Mouse (Mus musculus): Measurements from ENCODE around the gene Camsap3. TPM values are rescaled to one million over a fixed set of nuclear protein-coding genes. Genes with fewer than 3 reads are reported as not detected.

Gene Camsap3
- 2.4 and 2.6 TPM in 2 replicates for polyA plus RNA-seq (2015; fragmentation: Nextera tagmentation; extraction: Ambion mirVana)

GRCm38 (mm10) chr8:3586993-3587390 lies at the start of gene Camsap3:
TSS of gene Camsap3 (plus strand) at chr8:3587293.
- H3K27me3 ChIP-seq (ENCODE audit: insufficient read depth, low read length): peaks cover 10% of the 10 kb centered on the region; the same call in 1 of the 2 replicates
- no peak for DNase-seq
- WGBS (ENCODE audit: insufficient replicate concordance): 11% methylated on average over 7 of the region's 7 CpGs
- peak within 1 kb of the TSS; percentile 83 for H3K4me2 ChIP-seq (ENCODE audit: low read depth, low read length)
- ATAC-seq: 0 out of 2 replicates have a peak, but pooled peaks have one; percentile 2
- no peak for TF ChIP-seq EP300 (IDR thresholded peaks at IDR 0.05; ENCODE audit: low read depth)
- TF ChIP-seq CTCF (IDR thresholded peaks at IDR 0.05; ENCODE audit: low read depth): no peak
- no peaks in the 10 kb centered on the region for H3K36me3 ChIP-seq (replicated peaks; ENCODE audit: insufficient read depth, low read length)
- H3K9me3 ChIP-seq (ENCODE audit: low read length): no peaks in the 10 kb centered on the region
- H3K4me3 ChIP-seq (ENCODE audit: low read depth, low read length): peak within 1 kb of the TSS; percentile 71
- peaks cover 4% of the 10 kb centered on the region; the same call in 1 of the 2 replicates for H3K4me1 ChIP-seq (ENCODE audit: insufficient read depth)
- peak within 1 kb of the TSS; percentile 71 for H3K27ac ChIP-seq (ENCODE audit: low read depth)
- H3K9ac ChIP-seq (replicated peaks): peak within 1 kb of the TSS; percentile 61

DNA sequence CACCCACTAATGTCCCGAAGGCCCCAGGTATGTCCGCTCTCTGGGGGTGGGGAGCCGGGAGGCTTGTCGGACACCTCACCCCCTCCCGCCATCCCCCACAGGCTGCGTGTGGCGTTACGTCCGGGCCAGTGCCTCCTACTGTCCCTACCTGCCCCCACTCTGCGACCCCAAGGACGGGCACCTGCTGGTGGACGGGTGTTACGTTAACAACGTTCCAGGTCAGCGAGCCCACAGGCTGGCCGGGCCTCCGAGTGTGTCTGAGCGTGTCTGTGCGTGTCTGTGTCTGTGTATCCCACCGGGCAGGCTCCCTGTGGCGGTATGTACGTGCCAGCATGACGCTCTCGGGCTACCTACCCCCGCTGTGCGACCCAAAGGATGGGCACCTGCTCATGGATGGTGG lies 49.4 kb upstream of the Camsap3 start:
- Histone ChIP-seq H3K27me3 (ENCODE audit: insufficient read depth, low read length) (no peaks in the 10 kb centered on the region), H3K4me2 (ENCODE audit: low read depth, low read length) (no peak overlapping the region), H3K36me3 (replicated peaks; ENCODE audit: insufficient read depth, low read length) (peaks cover 40% of the 10 kb centered on the region), H3K4me1 (ENCODE audit: insufficient read depth) (peaks cover 9% of the 10 kb centered on the region), H3K9ac (replicated peaks) (no peak overlapping the region), H3K9me3 (ENCODE audit: low read length) (no peaks in the 10 kb centered on the region), H3K27ac (ENCODE audit: low read depth) (no peak overlapping the region), H3K4me3 (ENCODE audit: low read depth, low read length) (no peak overlapping the region)
- no peak for DNase-seq
- WGBS (ENCODE audit: insufficient replicate concordance): 93% methylated on average over 26 of the region's 26 CpGs
- ATAC-seq: no peak
- TF ChIP-seq CTCF (IDR thresholded peaks at IDR 0.05; ENCODE audit: low read depth) (no peak), EP300 (IDR thresholded peaks at IDR 0.05; ENCODE audit: low read depth) (no peak)

DNA sequence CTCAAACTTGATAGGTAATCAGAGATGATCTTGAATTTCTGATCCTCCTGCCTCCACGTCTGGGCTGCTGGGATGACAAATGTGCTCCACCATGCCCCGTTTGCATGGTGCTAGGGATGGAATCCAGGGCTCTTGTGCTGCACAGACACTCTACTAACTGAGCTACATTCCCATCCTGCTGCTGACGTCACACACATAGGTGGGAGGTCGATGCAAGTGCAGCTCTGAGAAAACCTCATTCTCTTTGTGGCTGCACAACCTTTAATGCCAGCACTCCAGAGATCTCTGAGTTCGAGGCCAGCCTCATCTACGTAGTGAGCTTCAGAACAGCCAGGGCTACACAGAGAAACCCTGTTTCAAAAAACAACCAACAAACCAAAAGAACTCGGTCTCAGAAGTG lies 47.9 kb upstream of the Camsap3 start:
- WGBS (ENCODE audit: insufficient replicate concordance): 77% methylated on average over 7 of the region's 7 CpGs
- Histone ChIP-seq H3K4me1 (ENCODE audit: insufficient read depth) (peaks cover 9% of the 10 kb centered on the region), H3K27me3 (ENCODE audit: insufficient read depth, low read length) (no peaks in the 10 kb centered on the region), H3K36me3 (replicated peaks; ENCODE audit: insufficient read depth, low read length) (peaks cover 47% of the 10 kb centered on the region), H3K4me2 (ENCODE audit: low read depth, low read length) (no peak overlapping the region), H3K9me3 (ENCODE audit: low read length) (no peaks in the 10 kb centered on the region), H3K27ac (ENCODE audit: low read depth) (no peak overlapping the region), H3K9ac (replicated peaks) (no peak overlapping the region), H3K4me3 (ENCODE audit: low read depth, low read length) (no peak overlapping the region)
- TF ChIP-seq CTCF (IDR thresholded peaks at IDR 0.05; ENCODE audit: low read depth): no peak
- TF ChIP-seq EP300 (IDR thresholded peaks at IDR 0.05; ENCODE audit: low read depth): no peak
- DNase-seq (no peak), ATAC-seq (no peak)

GRCm38 (mm10) chr8:3540076-3540475 lies 47.0 kb upstream of the Camsap3 start:
- 90% methylated on average over 4 of the region's 4 CpGs for WGBS (ENCODE audit: insufficient replicate concordance)
- Histone ChIP-seq H3K9me3 (ENCODE audit: low read length) (no peaks in the 10 kb centered on the region), H3K27ac (ENCODE audit: low read depth) (no peak overlapping the region), H3K27me3 (ENCODE audit: insufficient read depth, low read length) (no peaks in the 10 kb centered on the region), H3K4me1 (ENCODE audit: insufficient read depth) (peaks cover 9% of the 10 kb centered on the region), H3K4me3 (ENCODE audit: low read depth, low read length) (no peak overlapping the region), H3K36me3 (replicated peaks; ENCODE audit: insufficient read depth, low read length) (peaks cover 50% of the 10 kb centered on the region), H3K9ac (replicated peaks) (no peak overlapping the region), H3K4me2 (ENCODE audit: low read depth, low read length) (no peak overlapping the region)
- TF ChIP-seq CTCF (IDR thresholded peaks at IDR 0.05; ENCODE audit: low read depth): no peak
- TF ChIP-seq EP300 (IDR thresholded peaks at IDR 0.05; ENCODE audit: low read depth): no peak
- ATAC-seq: no peak
- DNase-seq: no peak

DNA sequence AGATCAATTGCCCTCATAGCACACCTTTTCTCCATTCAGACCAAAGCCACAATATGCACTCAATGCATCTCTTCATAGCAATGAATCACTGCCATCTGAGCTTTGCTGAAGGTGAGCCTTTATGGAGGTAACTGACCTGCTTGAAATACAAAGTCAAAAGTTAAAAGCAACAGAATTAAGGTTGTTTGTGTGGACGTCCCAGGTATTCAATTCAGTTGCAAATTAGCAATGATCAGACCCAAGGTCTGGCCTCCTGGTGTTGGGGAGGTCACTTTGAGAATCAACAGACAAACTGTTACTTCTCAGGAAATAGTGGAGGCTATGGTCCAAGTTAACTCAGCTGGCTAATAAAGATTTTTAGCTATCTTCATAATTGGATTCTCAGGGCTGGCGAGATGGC lies 40.6 kb upstream of the Camsap3 start:
- H3K4me1 ChIP-seq (ENCODE audit: insufficient read depth): no peaks in the 10 kb centered on the region
- H3K27me3 ChIP-seq (ENCODE audit: insufficient read depth, low read length): no peaks in the 10 kb centered on the region
- H3K9ac ChIP-seq (replicated peaks): no peak overlapping the region
- peaks cover 15% of the 10 kb centered on the region for H3K36me3 ChIP-seq (replicated peaks; ENCODE audit: insufficient read depth, low read length)
- ATAC-seq (no peak), DNase-seq (no peak)
- WGBS (ENCODE audit: insufficient replicate concordance): 86% methylated on average over 2 of the region's 2 CpGs
- TF ChIP-seq EP300 (IDR thresholded peaks at IDR 0.05; ENCODE audit: low read depth): no peak
- no peak for TF ChIP-seq CTCF (IDR thresholded peaks at IDR 0.05; ENCODE audit: low read depth)
- no peak overlapping the region for H3K4me3 ChIP-seq (ENCODE audit: low read depth, low read length)
- H3K4me2 ChIP-seq (ENCODE audit: low read depth, low read length): no peak overlapping the region
- no peak overlapping the region for H3K27ac ChIP-seq (ENCODE audit: low read depth)
- no peaks in the 10 kb centered on the region for H3K9me3 ChIP-seq (ENCODE audit: low read length)

DNA sequence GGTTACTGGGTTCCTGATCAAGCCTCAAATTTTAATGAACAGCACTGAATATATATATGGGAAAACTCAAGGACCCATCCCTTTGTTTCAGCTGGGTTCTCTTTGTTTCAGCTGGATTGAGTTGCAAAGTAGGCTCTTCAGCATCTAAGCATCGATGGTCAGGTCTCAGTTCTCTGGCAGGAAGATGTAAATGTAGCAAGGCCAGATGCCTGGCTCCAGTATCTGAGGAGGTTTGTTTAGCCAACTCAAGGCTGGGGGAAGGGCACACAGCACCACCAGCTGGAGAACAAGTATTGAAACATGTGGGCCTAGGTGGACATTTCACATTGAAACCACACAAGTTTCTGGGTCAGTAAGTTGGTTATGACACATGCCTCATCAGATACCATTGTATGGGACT lies 34.9 kb upstream of the Camsap3 start:
- TF ChIP-seq EP300 (IDR thresholded peaks at IDR 0.05; ENCODE audit: low read depth) (no peak), CTCF (IDR thresholded peaks at IDR 0.05; ENCODE audit: low read depth) (no peak)
- H3K27ac ChIP-seq (ENCODE audit: low read depth): no peak overlapping the region
- no peaks in the 10 kb centered on the region for H3K4me1 ChIP-seq (ENCODE audit: insufficient read depth)
- H3K27me3 ChIP-seq (ENCODE audit: insufficient read depth, low read length): no peaks in the 10 kb centered on the region
- no peaks in the 10 kb centered on the region for H3K36me3 ChIP-seq (replicated peaks; ENCODE audit: insufficient read depth, low read length)
- no peaks in the 10 kb centered on the region for H3K9me3 ChIP-seq (ENCODE audit: low read length)
- WGBS (ENCODE audit: insufficient replicate concordance): 76% methylated on average over 1 of the region's 1 CpGs
- H3K4me3 ChIP-seq (ENCODE audit: low read depth, low read length): no peak overlapping the region
- ATAC-seq: no peak
- no peak overlapping the region for H3K4me2 ChIP-seq (ENCODE audit: low read depth, low read length)
- H3K9ac ChIP-seq (replicated peaks): no peak overlapping the region
- no peak for DNase-seq

GRCm38 (mm10) chr8:3556114-3556513 lies 31.0 kb upstream of the Camsap3 start:
- H3K4me1 ChIP-seq (ENCODE audit: insufficient read depth): no peaks in the 10 kb centered on the region
- H3K4me3 ChIP-seq (ENCODE audit: low read depth, low read length): no peak overlapping the region
- no peaks in the 10 kb centered on the region for H3K9me3 ChIP-seq (ENCODE audit: low read length)
- TF ChIP-seq CTCF (IDR thresholded peaks at IDR 0.05; ENCODE audit: low read depth): no peak
- TF ChIP-seq EP300 (IDR thresholded peaks at IDR 0.05; ENCODE audit: low read depth): no peak
- no peak overlapping the region for H3K4me2 ChIP-seq (ENCODE audit: low read depth, low read length)
- H3K27ac ChIP-seq (ENCODE audit: low read depth): no peak overlapping the region
- DNase-seq (no peak), ATAC-seq (peak; percentile 68)
- H3K27me3 ChIP-seq (ENCODE audit: insufficient read depth, low read length): no peaks in the 10 kb centered on the region
- 59% methylated on average over 4 of the region's 4 CpGs for WGBS (ENCODE audit: insufficient replicate concordance)
- no peak overlapping the region for H3K9ac ChIP-seq (replicated peaks)
- H3K36me3 ChIP-seq (replicated peaks; ENCODE audit: insufficient read depth, low read length): no peaks in the 10 kb centered on the region

All from liver, postnatal 0 days (tissue).